Mouse (Mus musculus) thymus, adult 2 months (tissue): Measurements from ENCODE around the gene Spg21.

ENCODE experiments used
- CTCF ChIP-seq: fragments of 200-500 bp; IDR thresholded peaks from 2 replicates; pipeline ENCODE4 v1.5.1; 2012; ENCODE audit warnings: mild to moderate bottlenecking, control low read depth, low read length, moderate library complexity, borderline replicate concordance; ENCODE audit not compliant: control insufficient read depth, poor library complexity, insufficient read depth; ENCODE audit errors: extremely low read depth
- POLR2A ChIP-seq: fragments of 200-500 bp; IDR thresholded peaks from 2 replicates; pipeline ENCODE4 v1.6.1; 2012; ENCODE audit warnings: mild to moderate bottlenecking, low read length, control low read depth, moderate library complexity; ENCODE audit not compliant: control insufficient read depth, poor library complexity, insufficient read depth; ENCODE audit errors: extremely low read depth

- no peak for TF ChIP-seq CTCF
- TF ChIP-seq POLR2A: no peak
These were observed 32.1 kb downstream of the Spg21 start for GRCm38 (mm10) chr9:65492851-65493250.
